Mouse (Mus musculus): ENCODE measurements around the gene Amer2. TPM values are rescaled to one million over a fixed set of nuclear protein-coding genes. Genes with fewer than 3 reads are reported as not detected.

Gene Amer2
- polyA plus RNA-seq, 1 experiment from 2014 or later, result 21.9 TPM

DNA sequence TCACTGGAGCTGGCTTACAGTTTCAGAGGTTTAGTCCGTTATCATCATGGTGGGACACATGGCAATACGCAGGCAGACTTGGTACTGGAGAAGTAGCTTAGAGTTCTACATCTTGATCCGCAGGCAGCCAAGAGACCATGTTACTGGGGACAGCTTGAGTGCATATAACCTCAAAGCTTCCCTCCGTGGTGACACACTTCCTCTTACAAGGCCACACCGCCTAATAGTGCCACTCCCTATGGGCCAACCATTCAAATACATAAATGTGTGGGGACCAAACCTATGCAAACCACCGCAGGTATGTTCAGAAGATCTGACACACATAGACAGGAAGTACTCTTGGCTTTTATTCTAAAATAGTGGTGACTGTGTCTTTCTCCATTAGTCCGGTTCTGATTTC is 52.5 kb downstream of the Amer2 start:
- no peak overlapping the region for H3K4me2 ChIP-seq (ENCODE audit: low read depth, low read length)
- H3K9me3 ChIP-seq (ENCODE audit: control insufficient read depth, low read length), result no peaks in the 10 kb centered on the region
- no peak overlapping the region for H3K9ac ChIP-seq (replicated peaks; ENCODE audit: low read depth, low read length)
- 0 out of 2 replicates have a peak, but pooled peaks cover 7% of the 10 kb centered on the region for H3K4me1 ChIP-seq (ENCODE audit: control insufficient read depth, insufficient read depth, low read length)
- WGBS, result 96% methylated on average over 7 of the region's 7 CpGs
- ATAC-seq (ENCODE audit: low read depth), result no peak
- no peak overlapping the region for H3K4me3 ChIP-seq (ENCODE audit: low read depth, low read length)
- H3K36me3 ChIP-seq (ENCODE audit: control insufficient read depth, insufficient read depth, low read length), result no peaks in the 10 kb centered on the region
- H3K27me3 ChIP-seq (ENCODE audit: control insufficient read depth, insufficient read depth, low read length), result no peaks in the 10 kb centered on the region
- H3K27ac ChIP-seq (ENCODE audit: low read depth, low read length), result no peak overlapping the region

DNA sequence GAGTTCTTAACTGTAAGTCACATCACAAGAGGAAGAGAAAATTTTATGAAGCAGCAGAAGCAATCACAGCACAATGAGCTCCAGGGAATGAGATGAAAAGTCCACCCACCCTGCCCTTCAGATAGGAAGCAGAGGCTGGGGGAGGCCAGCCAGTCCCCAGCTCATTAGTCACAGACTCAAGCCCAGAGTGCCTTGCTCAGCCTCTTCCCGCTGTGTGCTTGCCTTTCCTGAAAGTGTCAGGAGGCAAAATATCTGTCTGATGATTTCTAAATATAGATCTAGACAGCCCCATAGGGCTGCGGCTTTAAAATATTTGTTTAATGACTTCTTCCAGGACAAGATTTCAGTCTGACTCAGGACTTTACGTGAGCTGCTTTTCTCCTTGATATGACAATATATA is 54.8 kb downstream of the Amer2 start:
- Histone ChIP-seq H3K4me2 (ENCODE audit: low read depth, low read length) (no peak overlapping the region), H3K27me3 (ENCODE audit: control insufficient read depth, insufficient read depth, low read length) (no peaks in the 10 kb centered on the region), H3K27ac (ENCODE audit: low read depth, low read length) (no peak overlapping the region), H3K4me1 (ENCODE audit: control insufficient read depth, insufficient read depth, low read length) (0 out of 2 replicates have a peak, but pooled peaks cover 7% of the 10 kb centered on the region), H3K9ac (replicated peaks; ENCODE audit: low read depth, low read length) (no peak overlapping the region), H3K36me3 (ENCODE audit: control insufficient read depth, insufficient read depth, low read length) (no peaks in the 10 kb centered on the region), H3K9me3 (ENCODE audit: control insufficient read depth, low read length) (no peaks in the 10 kb centered on the region), H3K4me3 (ENCODE audit: low read depth, low read length) (no peak overlapping the region)
- no peak for ATAC-seq (ENCODE audit: low read depth)
- 59% methylated on average over 3 of the region's 3 CpGs for WGBS

DNA sequence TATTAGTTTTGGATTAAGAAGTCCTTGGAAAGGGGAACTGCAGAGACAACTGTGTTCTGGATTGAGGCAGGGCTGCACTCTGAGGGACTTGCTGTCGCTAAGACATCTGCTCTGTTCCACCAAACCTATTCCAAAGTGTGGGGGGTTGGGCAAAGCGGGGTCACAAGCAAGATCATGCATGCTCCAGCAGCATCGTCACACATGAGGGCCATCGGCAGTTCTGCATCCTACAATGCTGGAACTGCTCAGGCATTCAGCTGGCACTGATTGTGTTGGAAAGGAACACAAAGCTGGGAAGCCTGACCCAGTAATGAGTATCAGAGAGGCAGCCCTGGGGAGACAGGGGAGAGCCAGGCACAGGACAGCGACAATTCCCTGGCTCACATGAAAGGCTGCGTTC is 56.5 kb downstream of the Amer2 start:
- H3K9ac ChIP-seq (replicated peaks; ENCODE audit: low read depth, low read length), result no peak overlapping the region
- no peak overlapping the region for H3K4me2 ChIP-seq (ENCODE audit: low read depth, low read length)
- 30% methylated on average over 6 of the region's 6 CpGs for WGBS
- H3K4me3 ChIP-seq (ENCODE audit: low read depth, low read length), result no peak overlapping the region
- H3K27me3 ChIP-seq (ENCODE audit: control insufficient read depth, insufficient read depth, low read length), result no peaks in the 10 kb centered on the region
- ATAC-seq (ENCODE audit: low read depth), result no peak
- no peaks in the 10 kb centered on the region for H3K9me3 ChIP-seq (ENCODE audit: control insufficient read depth, low read length)
- no peak overlapping the region for H3K27ac ChIP-seq (ENCODE audit: low read depth, low read length)
- 0 out of 2 replicates have a peak, but pooled peaks cover 7% of the 10 kb centered on the region for H3K4me1 ChIP-seq (ENCODE audit: control insufficient read depth, insufficient read depth, low read length)
- no peaks in the 10 kb centered on the region for H3K36me3 ChIP-seq (ENCODE audit: control insufficient read depth, insufficient read depth, low read length)

DNA sequence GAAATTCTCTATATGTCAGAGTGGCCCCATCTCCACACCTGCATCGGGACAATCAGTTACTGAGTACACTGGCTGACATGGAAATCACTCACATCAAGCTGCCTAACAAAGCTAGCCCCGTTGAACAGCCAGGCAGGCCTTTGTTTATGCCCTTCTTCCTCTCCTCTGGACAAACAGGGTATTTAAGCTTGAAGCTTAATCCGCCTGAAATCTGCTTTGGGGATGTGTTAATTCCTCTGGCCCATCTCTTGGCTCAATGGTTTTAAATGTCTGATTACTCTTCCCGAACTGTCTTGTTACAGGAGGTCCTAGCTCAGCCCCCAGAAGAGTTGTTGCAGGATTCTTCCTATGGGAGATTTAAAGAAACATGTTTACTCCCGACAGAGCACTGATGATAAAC is 58.5 kb downstream of the Amer2 start:
- H3K27me3 ChIP-seq (ENCODE audit: control insufficient read depth, insufficient read depth, low read length), result no peaks in the 10 kb centered on the region
- H3K4me1 ChIP-seq (ENCODE audit: control insufficient read depth, insufficient read depth, low read length), result 0 out of 2 replicates have a peak, but pooled peaks cover 7% of the 10 kb centered on the region
- ATAC-seq (ENCODE audit: low read depth), result no peak
- WGBS, result 51% methylated on average over 5 of the region's 5 CpGs
- no peaks in the 10 kb centered on the region for H3K36me3 ChIP-seq (ENCODE audit: control insufficient read depth, insufficient read depth, low read length)
- H3K4me2 ChIP-seq (ENCODE audit: low read depth, low read length), result no peak overlapping the region
- no peak overlapping the region for H3K4me3 ChIP-seq (ENCODE audit: low read depth, low read length)
- no peaks in the 10 kb centered on the region for H3K9me3 ChIP-seq (ENCODE audit: control insufficient read depth, low read length)
- no peak overlapping the region for H3K27ac ChIP-seq (ENCODE audit: low read depth, low read length)
- no peak overlapping the region for H3K9ac ChIP-seq (replicated peaks; ENCODE audit: low read depth, low read length)

DNA sequence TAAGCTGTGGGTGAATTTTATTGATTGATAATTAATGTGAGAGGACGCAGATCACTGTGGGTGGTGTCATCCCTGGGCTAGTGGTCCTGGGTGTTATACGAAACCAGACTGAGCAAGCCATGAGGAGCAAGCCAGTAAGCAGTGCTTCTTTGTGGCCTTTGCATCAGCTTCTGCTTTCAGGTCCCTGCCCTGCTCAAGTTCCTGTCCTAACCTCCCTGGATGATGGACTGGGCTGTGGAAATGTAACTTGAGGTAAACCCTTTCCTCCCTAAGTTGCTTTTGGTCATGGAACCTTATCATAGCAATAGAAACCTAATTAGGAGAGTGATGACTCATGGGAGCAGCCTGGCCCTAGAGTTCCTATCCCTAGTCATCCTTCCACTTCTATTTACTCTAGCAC is 59.1 kb downstream of the Amer2 start:
- H3K27ac ChIP-seq (ENCODE audit: low read depth, low read length), result no peak overlapping the region
- no peak overlapping the region for H3K4me2 ChIP-seq (ENCODE audit: low read depth, low read length)
- 77% methylated on average over 2 of the region's 2 CpGs for WGBS
- no peaks in the 10 kb centered on the region for H3K27me3 ChIP-seq (ENCODE audit: control insufficient read depth, insufficient read depth, low read length)
- H3K4me1 ChIP-seq (ENCODE audit: control insufficient read depth, insufficient read depth, low read length), result 0 out of 2 replicates have a peak, but pooled peaks cover 7% of the 10 kb centered on the region
- ATAC-seq (ENCODE audit: low read depth), result no peak
- H3K9ac ChIP-seq (replicated peaks; ENCODE audit: low read depth, low read length), result no peak overlapping the region
- H3K4me3 ChIP-seq (ENCODE audit: low read depth, low read length), result no peak overlapping the region
- H3K9me3 ChIP-seq (ENCODE audit: control insufficient read depth, low read length), result no peaks in the 10 kb centered on the region
- H3K36me3 ChIP-seq (ENCODE audit: control insufficient read depth, insufficient read depth, low read length), result no peaks in the 10 kb centered on the region

DNA sequence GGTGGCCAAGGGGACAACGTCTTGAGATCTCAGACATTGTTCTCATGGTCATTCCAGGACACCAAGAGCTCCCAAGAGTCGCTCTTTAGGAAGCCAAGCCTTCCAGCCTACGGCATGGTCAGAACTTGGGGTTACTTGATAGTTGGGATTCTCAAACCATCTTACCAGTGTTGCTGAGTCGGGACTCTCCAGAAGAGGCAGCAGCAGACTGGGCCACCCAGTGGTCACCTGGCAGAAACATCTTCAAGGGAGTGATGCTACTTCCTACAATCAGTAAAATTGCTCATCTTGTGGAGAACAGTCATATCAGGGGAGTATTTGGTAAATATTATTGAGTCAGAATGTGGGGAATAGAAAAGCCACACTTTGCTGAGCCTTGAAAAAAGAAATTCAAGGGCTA is 62.5 kb downstream of the Amer2 start:
- Histone ChIP-seq H3K36me3 (ENCODE audit: control insufficient read depth, insufficient read depth, low read length) (no peaks in the 10 kb centered on the region), H3K4me2 (ENCODE audit: low read depth, low read length) (no peak overlapping the region), H3K4me3 (ENCODE audit: low read depth, low read length) (no peak overlapping the region), H3K4me1 (ENCODE audit: control insufficient read depth, insufficient read depth, low read length) (no peaks in the 10 kb centered on the region), H3K27me3 (ENCODE audit: control insufficient read depth, insufficient read depth, low read length) (no peaks in the 10 kb centered on the region), H3K9me3 (ENCODE audit: control insufficient read depth, low read length) (no peaks in the 10 kb centered on the region), H3K27ac (ENCODE audit: low read depth, low read length) (no peak overlapping the region), H3K9ac (replicated peaks; ENCODE audit: low read depth, low read length) (no peak overlapping the region)
- ATAC-seq (ENCODE audit: low read depth), result no peak
- 81% methylated on average over 4 of the region's 4 CpGs for WGBS

DNA sequence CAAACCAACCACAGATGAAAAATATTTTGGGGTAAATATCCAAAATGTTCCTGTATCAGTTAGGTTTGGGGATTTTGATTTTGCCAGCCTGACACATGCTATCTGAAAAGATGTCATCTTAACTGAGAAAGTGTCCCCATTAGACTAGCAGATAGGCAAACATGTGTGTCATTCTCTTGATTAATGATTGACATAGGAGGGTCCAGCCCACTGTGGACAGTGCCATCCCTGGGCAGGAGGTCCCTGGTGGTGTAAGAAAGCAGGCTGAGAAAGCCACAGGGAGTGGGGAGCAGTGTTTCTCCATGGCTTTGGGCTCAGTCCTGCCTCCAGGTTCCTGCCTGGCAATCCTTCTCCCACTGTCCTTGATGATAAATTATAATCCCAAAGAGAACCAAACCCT is 63.3 kb downstream of the Amer2 start:
- no peak for ATAC-seq (ENCODE audit: low read depth)
- Histone ChIP-seq H3K4me1 (ENCODE audit: control insufficient read depth, insufficient read depth, low read length) (no peaks in the 10 kb centered on the region), H3K36me3 (ENCODE audit: control insufficient read depth, insufficient read depth, low read length) (no peaks in the 10 kb centered on the region), H3K27ac (ENCODE audit: low read depth, low read length) (no peak overlapping the region), H3K4me3 (ENCODE audit: low read depth, low read length) (no peak overlapping the region), H3K27me3 (ENCODE audit: control insufficient read depth, insufficient read depth, low read length) (no peaks in the 10 kb centered on the region), H3K9me3 (ENCODE audit: control insufficient read depth, low read length) (no peaks in the 10 kb centered on the region), H3K9ac (replicated peaks; ENCODE audit: low read depth, low read length) (no peak overlapping the region), H3K4me2 (ENCODE audit: low read depth, low read length) (no peak overlapping the region)

Other genes with a start within 250 kb of the Amer2 start
- 50.0 and 51.5 TPM in 2 replicates for gene Atp8a2, start 176.1 kb upstream of the Amer2 start, polyA plus RNA-seq (2014; fragmentation: Nextera tagmentation; extraction: Ambion mirVana)
- gene Nupl1, start 121.8 kb upstream of the Amer2 start, polyA plus RNA-seq (2014; fragmentation: Nextera tagmentation; extraction: Ambion mirVana), result 0.07 TPM in 1 of 2 replicates, not detected in the other
- 70.0 and 81.2 TPM in 2 replicates for gene Gm49336, start 121.8 kb upstream of the Amer2 start, polyA plus RNA-seq (2014; fragmentation: Nextera tagmentation; extraction: Ambion mirVana)
- gene Mtmr6, start 108.0 kb upstream of the Amer2 start, polyA plus RNA-seq (2014; fragmentation: Nextera tagmentation; extraction: Ambion mirVana), result 57.9 and 79.3 TPM in 2 replicates